Mouse (Mus musculus) liver, embryonic 13.5 days (tissue): ENCODE data around the gene Anapc1. TPM values are rescaled to one million over a fixed set of nuclear protein-coding genes. Genes with fewer than 3 reads are reported as not detected.
A peak's percentile ranks its signal among the peaks of the same experiment; 100 is the strongest.

Experiments
- ATAC-seq: fragments of 200-750 bp; cut with Nextera tagmentation; 2 replicates; pipeline ENCODE4 v1.8.0; 2017; ENCODE audit warnings: low read depth, mild to moderate bottlenecking, moderate number of reproducible peaks, moderate library complexity
- DNase-seq: peaks from one replicate; pipeline ENCODE4 v3.0.0; 2022
- H3K27ac ChIP-seq: fragments of 300-500 bp; sonication (generic); 2 replicates; pipeline ENCODE4 v1.5.1; 2015; ENCODE audit warnings: moderate library complexity, mild to moderate bottlenecking, inconsistent platforms
- H3K27me3 ChIP-seq: fragments of 300-500 bp; sonication (generic); 2 replicates; pipeline ENCODE4 v1.6.1; 2015; ENCODE audit warnings: mild to moderate bottlenecking, inconsistent platforms
- H3K36me3 ChIP-seq: fragments of 300-500 bp; sonication (generic); 2 replicates; pipeline ENCODE4 v1.6.1; 2015; ENCODE audit warnings: mild to moderate bottlenecking, inconsistent platforms
- H3K4me1 ChIP-seq: fragments of 300-500 bp; sonication (generic); replicated peaks from 2 replicates; pipeline ENCODE4 v1.6.1; 2015; ENCODE audit warnings: inconsistent platforms
- H3K4me2 ChIP-seq: fragments of 300-500 bp; sonication (generic); 2 replicates; pipeline ENCODE4 v1.6.1; 2015; ENCODE audit warnings: inconsistent platforms, mild to moderate bottlenecking, moderate library complexity
- H3K4me3 ChIP-seq: fragments of 300-500 bp; sonication (generic); replicated peaks from 2 replicates; pipeline ENCODE4 v1.5.1; 2015; ENCODE audit warnings: mild to moderate bottlenecking, inconsistent platforms
- H3K9ac ChIP-seq: fragments of 300-500 bp; sonication (generic); 2 replicates; pipeline ENCODE4 v1.6.1; 2015; ENCODE audit warnings: mild to moderate bottlenecking, inconsistent platforms
- H3K9me3 ChIP-seq: fragments of 300-500 bp; sonication (generic); replicated peaks from 2 replicates; pipeline ENCODE4 v1.6.1; 2016; ENCODE audit warnings: inconsistent platforms
- WGBS: fragments of 180-500 bp; shearing (Covaris S2); methylation state at CpG from one replicate; pipeline ENCODE4 v1.1.7; 2015; ENCODE audit not compliant: insufficient replicate concordance; 5-methylcytosine and 5-hydroxymethylcytosine counted together
- polyA plus RNA-seq: library from polyadenylated mRNA; unstranded; fragments of >200 nt; fragmentation: Nextera tagmentation; extraction: Ambion mirVana; gene quantifications from 2 replicates; pipeline ENCODE4 v1.2.1, GENCODE M21; 2015

Gene Anapc1
- polyA plus RNA-seq, 1 experiment from 2014 or later: 26.4 TPM

GRCm38 (mm10) chr2:128611178-128611577 lies 76.0 kb downstream of the Anapc1 start:
- Histone ChIP-seq H3K27me3 (no peaks in the 10 kb centered on the region), H3K4me3 (no peak overlapping the region), H3K27ac (peak overlapping the region; percentile 71), H3K4me1 (peaks cover 4% of the 10 kb centered on the region; the same call in 1 of the 2 replicates), H3K36me3 (peaks cover 55% of the 10 kb centered on the region), H3K9me3 (no peaks in the 10 kb centered on the region), H3K4me2 (no peak overlapping the region), H3K9ac (no peak overlapping the region)
- ATAC-seq (no peak), DNase-seq (no peak)
- WGBS: 83% methylated on average over 8 of the region's 8 CpGs

GRCm38 (mm10) chr2:128609286-128609685 lies 77.9 kb downstream of the Anapc1 start:
- H3K9me3 ChIP-seq: no peaks in the 10 kb centered on the region
- no peak overlapping the region for H3K9ac ChIP-seq
- peak; percentile 52 for ATAC-seq
- peaks cover 4% of the 10 kb centered on the region; the same call in 1 of the 2 replicates for H3K4me1 ChIP-seq
- no peak for DNase-seq
- peaks cover 41% of the 10 kb centered on the region for H3K36me3 ChIP-seq
- 55% methylated on average over 5 of the region's 5 CpGs for WGBS
- peak overlapping the region; percentile 18; the same call in 1 of the 2 replicates for H3K27ac ChIP-seq
- H3K27me3 ChIP-seq: no peaks in the 10 kb centered on the region
- no peak overlapping the region for H3K4me2 ChIP-seq
- H3K4me3 ChIP-seq: no peak overlapping the region

- H3K27ac ChIP-seq: no peak overlapping the region
- no peaks in the 10 kb centered on the region for H3K36me3 ChIP-seq
- H3K9me3 ChIP-seq: no peaks in the 10 kb centered on the region
- no peaks in the 10 kb centered on the region for H3K4me1 ChIP-seq
- no peak for DNase-seq
- no peak overlapping the region for H3K4me2 ChIP-seq
- no peaks in the 10 kb centered on the region for H3K27me3 ChIP-seq
- ATAC-seq: no peak
- WGBS: 20% methylated on average over 2 of the region's 2 CpGs
- H3K4me3 ChIP-seq: no peak overlapping the region
- H3K9ac ChIP-seq: no peak overlapping the region
Measured at GRCm38 (mm10) chr2:128601534-128601933, 85.7 kb downstream of the Anapc1 start.

GRCm38 (mm10) chr2:128592301-128592700 lies 94.9 kb downstream of the Anapc1 start:
- H3K4me3 ChIP-seq: no peak overlapping the region
- H3K9ac ChIP-seq: no peak overlapping the region
- no peak for DNase-seq
- WGBS: 69% methylated on average over 7 of the region's 7 CpGs
- H3K9me3 ChIP-seq: no peaks in the 10 kb centered on the region
- H3K4me1 ChIP-seq: no peaks in the 10 kb centered on the region
- no peak for ATAC-seq
- no peak overlapping the region for H3K27ac ChIP-seq
- H3K27me3 ChIP-seq: no peaks in the 10 kb centered on the region
- no peaks in the 10 kb centered on the region for H3K36me3 ChIP-seq
- H3K4me2 ChIP-seq: no peak overlapping the region

GRCm38 (mm10) chr2:128590909-128591308 lies 96.3 kb downstream of the Anapc1 start, which contains the start of gene Spdye4c:
Spdye4c (plus strand) TSS chr2:128591209.
- WGBS: 65% methylated on average over 3 of the region's 3 CpGs
- Histone ChIP-seq H3K9me3 (no peaks in the 10 kb centered on the region), H3K4me3 (no peak within 1 kb of the TSS), H3K27ac (no peak within 1 kb of the TSS), H3K4me2 (no peak within 1 kb of the TSS), H3K4me1 (no peaks in the 10 kb centered on the region), H3K27me3 (no peaks in the 10 kb centered on the region), H3K36me3 (no peaks in the 10 kb centered on the region), H3K9ac (no peak within 1 kb of the TSS)
- ATAC-seq (no peak), DNase-seq (no peak)

GRCm38 (mm10) chr2:128582881-128583280 lies 104.3 kb downstream of the Anapc1 start:
- H3K36me3 ChIP-seq: no peaks in the 10 kb centered on the region
- DNase-seq (no peak), ATAC-seq (no peak)
- no peaks in the 10 kb centered on the region for H3K9me3 ChIP-seq
- no peak overlapping the region for H3K27ac ChIP-seq
- H3K4me3 ChIP-seq: no peak overlapping the region
- H3K4me1 ChIP-seq: no peaks in the 10 kb centered on the region
- no peak overlapping the region for H3K9ac ChIP-seq
- no peak overlapping the region for H3K4me2 ChIP-seq
- no peaks in the 10 kb centered on the region for H3K27me3 ChIP-seq
- WGBS: 65% methylated on average over 5 of the region's 5 CpGs

- Histone ChIP-seq H3K27ac (no peak overlapping the region), H3K4me1 (no peaks in the 10 kb centered on the region), H3K9me3 (no peaks in the 10 kb centered on the region), H3K27me3 (no peaks in the 10 kb centered on the region), H3K9ac (no peak overlapping the region), H3K4me2 (no peak overlapping the region), H3K36me3 (no peaks in the 10 kb centered on the region), H3K4me3 (no peak overlapping the region)
- DNase-seq: peak; percentile 29
- no peak for ATAC-seq
- WGBS: 43% methylated on average over 16 of the region's 16 CpGs
Measured at GRCm38 (mm10) chr2:128572726-128573624, 114.2 kb downstream of the Anapc1 start.

- 61% methylated on average over 4 of the region's 4 CpGs for WGBS
- DNase-seq: no peak
- ATAC-seq: no peak
- H3K9me3 ChIP-seq: no peaks in the 10 kb centered on the region
- no peak overlapping the region for H3K27ac ChIP-seq
- H3K27me3 ChIP-seq: no peaks in the 10 kb centered on the region
- H3K36me3 ChIP-seq: no peaks in the 10 kb centered on the region
- no peak overlapping the region for H3K4me2 ChIP-seq
- peaks cover 8% of the 10 kb centered on the region; the same call in 1 of the 2 replicates for H3K4me1 ChIP-seq
- H3K9ac ChIP-seq: no peak overlapping the region
- no peak overlapping the region for H3K4me3 ChIP-seq
Measured at GRCm38 (mm10) chr2:128571001-128571400, 116.2 kb downstream of the Anapc1 start.

GRCm38 (mm10) chr2:128568490-128568889 lies 118.7 kb downstream of the Anapc1 start:
- ATAC-seq (no peak), DNase-seq (no peak)
- Histone ChIP-seq H3K27ac (no peak overlapping the region), H3K36me3 (no peaks in the 10 kb centered on the region), H3K9ac (no peak overlapping the region), H3K4me3 (no peak overlapping the region), H3K4me1 (peaks cover 14% of the 10 kb centered on the region; the same call in 1 of the 2 replicates), H3K27me3 (no peaks in the 10 kb centered on the region), H3K9me3 (no peaks in the 10 kb centered on the region), H3K4me2 (no peak overlapping the region)
- WGBS: 31% methylated on average over 4 of the region's 4 CpGs

- Histone ChIP-seq H3K4me1 (peaks cover 14% of the 10 kb centered on the region; the same call in 1 of the 2 replicates), H3K9me3 (no peaks in the 10 kb centered on the region), H3K27ac (no peak overlapping the region), H3K36me3 (no peaks in the 10 kb centered on the region), H3K9ac (no peak overlapping the region), H3K4me2 (no peak overlapping the region), H3K4me3 (no peak overlapping the region), H3K27me3 (no peaks in the 10 kb centered on the region)
- ATAC-seq (peak; percentile 53; the same call in 1 of the 2 replicates), DNase-seq (no peak)
- 53% methylated on average over 6 of the region's 6 CpGs for WGBS
Measured at GRCm38 (mm10) chr2:128568018-128568417, 119.2 kb downstream of the Anapc1 start.

GRCm38 (mm10) chr2:128566304-128567147 lies 120.7 kb downstream of the Anapc1 start:
- ATAC-seq: no peak
- WGBS: 62% methylated on average over 10 of the region's 10 CpGs
- Histone ChIP-seq H3K9ac (no peak overlapping the region), H3K27ac (no peak overlapping the region), H3K36me3 (no peaks in the 10 kb centered on the region), H3K4me1 (peaks cover 14% of the 10 kb centered on the region; the same call in 1 of the 2 replicates), H3K9me3 (no peaks in the 10 kb centered on the region), H3K4me3 (no peak overlapping the region), H3K27me3 (no peaks in the 10 kb centered on the region), H3K4me2 (no peak overlapping the region)
- DNase-seq: no peak
